Mouse (Mus musculus) c-Kit-negative CD71-positive TER-119-positive erythroid progenitor cells, embryonic 14.5 days (primary cell): Measurements from ENCODE around the gene Slc12a6.

ENCODE experiments used
- DNase-seq: peaks from one replicate; pipeline ENCODE4 v3.0.0-alpha.2; 2013; ENCODE audit warnings: low read depth, low spot score

The Slc12a6 gene

DNA sequence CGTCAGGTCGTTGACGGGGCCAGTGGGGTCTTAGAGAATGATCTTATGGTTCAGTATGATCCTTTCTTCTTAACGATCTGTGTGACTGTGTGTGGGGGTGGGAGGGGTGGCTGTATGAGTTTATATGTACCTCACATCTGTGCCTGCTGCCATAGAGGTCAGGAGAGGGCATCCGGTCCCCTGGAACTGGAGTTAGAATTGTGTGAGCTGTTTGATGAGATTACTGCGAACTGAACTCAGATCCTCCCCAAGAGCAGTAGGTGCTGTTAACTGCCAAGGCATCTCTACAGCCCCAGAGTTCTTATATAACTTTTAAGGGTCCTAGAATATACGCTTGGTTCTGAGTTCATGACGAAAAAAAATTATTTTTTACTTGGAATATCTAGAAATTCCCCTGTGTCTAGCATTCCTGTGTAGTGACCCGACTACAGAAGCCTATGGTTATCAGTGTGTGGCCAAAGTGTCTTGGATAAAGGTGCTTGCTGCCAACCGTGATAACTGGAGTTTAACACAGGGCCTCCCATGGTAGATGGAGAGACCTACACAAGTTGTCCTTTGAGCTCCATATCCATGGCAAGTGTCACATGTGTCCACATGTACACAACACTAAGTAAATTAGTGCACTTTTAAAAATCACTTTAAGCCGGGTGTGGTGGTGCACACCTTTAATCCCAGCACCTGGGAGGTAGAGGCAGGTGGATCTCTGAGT is 62.6 kb downstream of the Slc12a6 start:
- peak; percentile 20 for DNase-seq

GRCm38 (mm10) chr2:112332051-112332898 is 66.7 kb downstream of the Slc12a6 start:
- DNase-seq = no peak

- no peak for DNase-seq
Observed at GRCm38 (mm10) chr2:112337211-112337610, 71.6 kb downstream of the Slc12a6 start.

DNA sequence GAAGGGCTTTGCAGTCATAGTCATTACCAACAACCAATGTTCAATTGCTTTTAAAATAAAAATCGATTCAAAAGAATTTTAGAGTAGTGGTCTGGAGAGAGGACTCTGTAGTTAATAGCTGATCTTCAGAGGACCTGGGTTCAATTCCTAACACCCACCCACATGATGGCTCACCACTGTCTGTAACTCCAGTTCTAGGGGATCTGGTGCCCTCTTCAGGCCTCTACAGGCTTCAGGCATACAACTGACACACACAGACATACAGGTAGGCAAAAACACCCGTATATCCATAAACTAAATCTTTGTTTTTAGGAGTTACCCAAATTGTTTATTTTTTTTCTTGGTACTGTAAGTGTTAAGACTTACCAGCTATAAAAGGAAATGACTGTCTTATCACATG is 74.1 kb downstream of the Slc12a6 start:
- no peak for DNase-seq

GRCm38 (mm10) chr2:112341117-112341516 is 75.5 kb downstream of the Slc12a6 start:
- no peak for DNase-seq

- no peak for DNase-seq
Observed at GRCm38 (mm10) chr2:112348246-112348645, 82.6 kb downstream of the Slc12a6 start.

- no peak for DNase-seq
Observed at GRCm38 (mm10) chr2:112353685-112354455, 88.2 kb downstream of the Slc12a6 start.

DNA sequence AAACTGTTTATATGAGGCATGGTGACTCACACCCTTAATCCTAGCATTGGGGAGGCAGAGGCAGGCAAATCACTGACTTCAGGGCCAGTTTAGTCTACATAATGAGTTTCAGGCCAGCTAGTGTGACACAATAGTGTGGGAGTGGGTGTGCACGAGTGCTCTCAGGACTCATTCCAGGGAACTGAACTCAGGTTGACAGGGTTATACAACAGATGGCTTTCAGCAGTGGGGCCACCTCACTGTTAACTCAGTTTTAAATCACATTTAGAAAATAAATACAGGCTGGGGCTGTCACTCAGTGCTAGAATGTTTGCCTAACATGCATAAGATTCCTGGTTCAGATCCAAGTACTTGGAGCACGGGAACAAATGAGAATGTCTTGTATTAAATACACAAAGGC is 94.0 kb downstream of the Slc12a6 start:
- DNase-seq = no peak

- DNase-seq = no peak
Observed at GRCm38 (mm10) chr2:112360012-112360780, 94.6 kb downstream of the Slc12a6 start.

- DNase-seq = no peak
Observed at GRCm38 (mm10) chr2:112360781-112361169, 95.2 kb downstream of the Slc12a6 start.

DNA sequence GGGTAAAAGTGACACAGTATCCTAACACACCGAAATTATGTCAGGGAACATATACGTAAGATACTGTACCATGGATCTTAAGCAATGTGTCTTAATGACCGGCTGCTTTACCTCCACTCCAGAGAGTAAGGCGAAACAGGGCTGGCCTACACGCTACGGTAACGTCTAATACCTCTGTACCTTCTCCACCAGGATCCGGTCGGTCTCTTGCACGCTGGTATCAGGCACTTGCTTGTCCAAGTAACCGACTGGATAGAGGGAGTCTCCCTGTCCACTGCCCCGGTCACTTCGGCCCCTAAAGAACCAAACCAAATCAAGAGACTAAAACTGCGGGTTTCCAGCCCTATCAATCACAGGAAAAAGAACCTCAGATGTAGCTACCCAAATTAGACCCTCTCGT is 101.6 kb downstream of the Slc12a6 start:
- DNase-seq = no peak

GRCm38 (mm10) chr2:112367726-112368673 is 102.4 kb downstream of the Slc12a6 start, which contains the start of gene Emc4:
Gene Emc4, minus strand, starts transcription at chr2:112368027.
- DNase-seq = peak; percentile 74

- DNase-seq = no peak
Observed at GRCm38 (mm10) chr2:112369941-112370340, 104.3 kb downstream of the Slc12a6 start.

DNA sequence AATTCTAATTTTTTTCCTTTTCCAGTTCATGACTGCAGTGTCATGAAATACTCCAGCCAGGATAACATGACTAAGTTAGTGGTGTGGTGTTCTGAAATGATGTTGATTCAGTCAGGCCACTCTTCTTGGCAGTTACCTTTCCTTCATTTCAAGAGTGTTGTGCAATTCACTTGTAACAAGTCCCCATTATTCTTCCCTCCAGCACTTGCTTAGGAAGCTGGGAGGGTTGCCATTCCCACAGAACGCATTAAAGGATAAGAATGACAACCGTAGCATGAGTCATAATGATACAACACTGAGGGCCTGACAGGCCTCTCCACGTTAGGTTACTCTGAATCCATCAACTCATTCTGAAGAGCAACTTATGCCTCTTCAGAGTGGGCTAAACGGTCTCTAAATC is 107.5 kb downstream of the Slc12a6 start:
- DNase-seq = no peak

GRCm38 (mm10) chr2:112374610-112375009 is 109.0 kb downstream of the Slc12a6 start:
- no peak for DNase-seq

- DNase-seq = peak; percentile 91
Observed at GRCm38 (mm10) chr2:112378973-112379898, 113.6 kb downstream of the Slc12a6 start, which contains the start of gene Katnbl1. Gene Katnbl1, plus strand, starts transcription at chr2:112379211.

DNA sequence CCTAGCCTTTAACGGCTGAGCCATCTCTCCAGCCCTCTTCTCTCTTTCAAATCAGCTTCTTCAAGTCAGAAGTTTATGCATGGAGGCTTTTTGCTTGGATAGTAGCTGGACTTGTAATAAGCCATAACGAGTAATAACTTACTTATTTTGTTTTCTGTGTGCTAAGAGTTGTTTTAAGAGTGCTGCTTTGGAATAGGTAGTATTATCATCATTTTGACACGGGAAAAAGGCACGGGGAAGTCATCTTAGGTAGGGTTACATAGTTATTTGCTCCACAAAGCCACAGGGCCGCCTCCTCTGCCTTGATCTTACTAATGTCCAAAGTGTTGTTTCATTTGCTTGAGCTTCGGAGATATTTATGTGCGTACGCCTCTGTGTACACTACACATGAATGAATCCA is 114.5 kb downstream of the Slc12a6 start:
- DNase-seq = peak; percentile 8

- DNase-seq = no peak
Observed at GRCm38 (mm10) chr2:112381219-112381618, 115.6 kb downstream of the Slc12a6 start.

DNA sequence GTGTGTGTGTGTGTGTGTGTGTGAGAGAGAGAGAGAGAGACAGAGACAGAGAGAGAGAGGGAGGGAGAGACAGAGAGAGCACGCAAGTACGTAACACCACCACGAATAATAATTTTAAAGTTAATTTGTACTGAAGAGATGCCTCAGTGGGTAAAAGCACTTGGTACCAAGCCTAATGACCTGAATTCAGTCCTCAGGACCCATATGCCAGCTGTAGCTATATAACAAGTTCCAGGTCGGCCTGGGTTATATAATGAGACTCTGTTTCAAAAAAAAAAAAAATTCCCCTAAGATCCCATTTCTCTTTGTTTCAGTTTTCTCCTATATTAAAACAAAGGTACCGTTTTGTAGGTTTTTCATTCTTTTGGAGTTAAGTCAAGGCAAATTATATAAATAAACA is 125.2 kb downstream of the Slc12a6 start:
- no peak for DNase-seq
